Mouse (Mus musculus) T-helper 1 cell (primary cell): ENCODE measurements at regions not wholly inside any gene's neighbourhood (a gene's known extent, or its start where the extent isn't known, plus 50 kb on each side); places are given as distances from the start of the nearest gene placed in this dataset.

Source experiments
- in situ Hi-C: fragments of 300-600 bp; cut with MboI, MseI; formaldehyde crosslinking; loops from one replicate; pipeline ENCODE4 v1.15.1; 2025; ENCODE audit warnings: high pct_unique_total_duplicates

GRCm38 (mm10) chr14:9191664-9192063 is 525.6 kb upstream of the 4930452B06Rik start:
- in situ Hi-C loops: no loop called here

- in situ Hi-C loops: no loop called here
These were observed 495.3 kb upstream of the 4930452B06Rik start for GRCm38 (mm10) chr14:9161336-9161735.

GRCm38 (mm10) chr14:9157941-9158340 is 491.9 kb upstream of the 4930452B06Rik start:
- in situ Hi-C loops: no loop called here

GRCm38 (mm10) chr14:9150841-9151240 is 484.8 kb upstream of the 4930452B06Rik start:
- in situ Hi-C loops: no loop called here

- in situ Hi-C loops: no loop called here
These were observed 480.7 kb upstream of the 4930452B06Rik start for GRCm38 (mm10) chr14:9146595-9147219.

GRCm38 (mm10) chr14:9105708-9106107 is 439.7 kb upstream of the 4930452B06Rik start:
- in situ Hi-C loops: no loop called here

- in situ Hi-C loops: no loop called here
These were observed 423.7 kb upstream of the 4930452B06Rik start for GRCm38 (mm10) chr14:9089625-9090326.

GRCm38 (mm10) chr14:9087103-9087502 is 421.1 kb upstream of the 4930452B06Rik start:
- in situ Hi-C loops: no loop called here

GRCm38 (mm10) chr14:9079632-9080031 is 413.6 kb upstream of the 4930452B06Rik start:
- in situ Hi-C loops: no loop called here

- in situ Hi-C loops: no loop called here
These were observed 413.0 kb upstream of the 4930452B06Rik start for GRCm38 (mm10) chr14:9079014-9079413.

GRCm38 (mm10) chr14:9071176-9071575 is 405.1 kb upstream of the 4930452B06Rik start:
- in situ Hi-C loops: no loop called here

GRCm38 (mm10) chr14:9060058-9060457 is 394.0 kb upstream of the 4930452B06Rik start:
- in situ Hi-C loops: no loop called here

- in situ Hi-C loops: no loop called here
These were observed 362.8 kb upstream of the 4930452B06Rik start for GRCm38 (mm10) chr14:9028811-9029210.

- in situ Hi-C loops: loop anchor here (25.0 kb wide), 1 partner anchor 879 kb away; no protein-coding TSS in a partner anchor
These were observed 349.8 kb upstream of the 4930452B06Rik start for GRCm38 (mm10) chr14:9015826-9016225.

GRCm38 (mm10) chr14:9003034-9003433 is 337.0 kb upstream of the 4930452B06Rik start:
- in situ Hi-C loops: loop anchor here (10.0 to 25.0 kb wide), 2 partner anchors 866 to 1542 kb away; no protein-coding TSS in a partner anchor

- in situ Hi-C loops: loop anchor here (10.0 to 25.0 kb wide), 2 partner anchors 863 to 1544 kb away; no protein-coding TSS in a partner anchor
These were observed 334.5 kb upstream of the 4930452B06Rik start for GRCm38 (mm10) chr14:9000408-9001092.

GRCm38 (mm10) chr14:8999815-9000214 is 333.8 kb upstream of the 4930452B06Rik start:
- in situ Hi-C loops: loop anchor here (10.0 to 25.0 kb wide), 2 partner anchors 863 to 1545 kb away; no protein-coding TSS in a partner anchor

- in situ Hi-C loops: no loop called here
These were observed 327.4 kb upstream of the 4930452B06Rik start for GRCm38 (mm10) chr14:8993421-8993820.

GRCm38 (mm10) chr14:8985086-8985793 is 319.2 kb upstream of the 4930452B06Rik start:
- in situ Hi-C loops: no loop called here

GRCm38 (mm10) chr14:8961554-8961953 is 295.5 kb upstream of the 4930452B06Rik start:
- in situ Hi-C loops: no loop called here

- in situ Hi-C loops: no loop called here
These were observed 286.9 kb upstream of the 4930452B06Rik start for GRCm38 (mm10) chr14:8952853-8953397.
